Mouse (Mus musculus) MEL (cell line): ENCODE data around the gene Aff4. TPM values are rescaled to one million over a fixed set of nuclear protein-coding genes. Genes with fewer than 3 reads are reported as not detected.

Experiments used
- DNase-seq: peaks from one replicate; pipeline ENCODE4 v3.0.0; 2011; ENCODE audit warnings: low read depth, low spot score
- H3K27ac ChIP-seq: 2 replicates; pipeline ENCODE4 v1.5.1; 2012; ENCODE audit warnings: low read depth, mild to moderate bottlenecking, control low read depth, low read length, moderate library complexity; ENCODE audit not compliant: control insufficient read depth
- H3K27me3 ChIP-seq, 2 experiments: fragments of 150-350 bp in 1 of 2; sonication (generic) in 1 of 2; 2 replicates each; pipeline ENCODE4 v1.6.1; 2012; ENCODE audit warnings: low read length in 2 of 2, mild to moderate bottlenecking in 2 of 2, improper control_type of control experiment in 1 of 2, moderate library complexity in 1 of 2; ENCODE audit not compliant: insufficient read depth in 2 of 2, control insufficient read depth in 1 of 2
- H3K36me3 ChIP-seq, 2 experiments: 2 replicates each; pipeline ENCODE4 v1.6.1; 2012 to 2014; ENCODE audit warnings: low read length in 2 of 2, improper control_type of control experiment in 1 of 2, inconsistent platforms in 1 of 2, mild to moderate bottlenecking in 1 of 2; ENCODE audit not compliant: insufficient read depth in 2 of 2, control insufficient read depth in 1 of 2
- H3K4me1 ChIP-seq, 2 experiments: fragments of 150-350 bp in 1 of 2; sonication (generic) in 1 of 2; 2 replicates each; pipeline ENCODE4 v1.6.1; 2012; ENCODE audit warnings: low read length in 2 of 2, improper control_type of control experiment in 1 of 2, mild to moderate bottlenecking in 1 of 2; ENCODE audit not compliant: insufficient read depth in 2 of 2, control insufficient read depth in 1 of 2
- H3K4me3 ChIP-seq, 2 experiments: fragments of 150-350 bp in 1 of 2; sonication (generic) in 1 of 2; 2 replicates each; pipeline ENCODE4 v1.5.1; 2012; ENCODE audit warnings: low read depth in 2 of 2, low read length in 2 of 2, mild to moderate bottlenecking in 2 of 2, moderate library complexity in 2 of 2, control low read depth in 1 of 2, improper control_type of control experiment in 1 of 2; ENCODE audit not compliant: control insufficient read depth in 1 of 2, insufficient read depth in 1 of 2
- H3K79me2 ChIP-seq: 2 replicates; pipeline ENCODE4 v1.6.1; 2012; ENCODE audit warnings: mild to moderate bottlenecking, low read length, moderate library complexity; ENCODE audit not compliant: control insufficient read depth, poor library complexity, insufficient read depth
- H3K9ac ChIP-seq: 2 replicates; pipeline ENCODE4 v1.6.1; 2012; ENCODE audit warnings: low read depth, mild to moderate bottlenecking, control low read depth, low read length, moderate library complexity; ENCODE audit not compliant: control insufficient read depth, poor library complexity, severe bottlenecking
- H3K9me3 ChIP-seq: fragments of 150-350 bp; sonication (generic); replicated peaks from 2 replicates; pipeline ENCODE4 v1.6.1; 2012; ENCODE audit warnings: mild to moderate bottlenecking, low read length, improper control_type of control experiment, moderate library complexity; ENCODE audit not compliant: insufficient read depth
- BHLHE40 ChIP-seq: IDR thresholded peaks from 2 replicates; pipeline ENCODE4 v1.6.1; 2012; ENCODE audit warnings: low read depth, mild to moderate bottlenecking, inconsistent platforms, low read length, improper control_type of control experiment, borderline replicate concordance
- CHD1 ChIP-seq: IDR thresholded peaks from 2 replicates; pipeline ENCODE4 v1.6.1; 2012; ENCODE audit warnings: low read depth, mild to moderate bottlenecking, inconsistent platforms, low read length, improper control_type of control experiment
- CTCF ChIP-seq, 3 experiments: IDR thresholded peaks in 2 of 3; conservative IDR thresholded peaks in 1 of 3; 2 replicates each; pipeline ENCODE4 v1.5.1; 2011 to 2012; ENCODE audit warnings: low read length in 3 of 3, low read depth in 2 of 3, mild to moderate bottlenecking in 2 of 3, improper control_type of control experiment in 1 of 3, inconsistent platforms in 1 of 3, mixed read lengths in 1 of 3, moderate library complexity in 1 of 3; ENCODE audit not compliant: control insufficient read depth in 1 of 3, insufficient read depth in 1 of 3, poor library complexity in 1 of 3, severe bottlenecking in 1 of 3
- ELF1 ChIP-seq: IDR thresholded peaks from 2 replicates; pipeline ENCODE4 v1.6.1; 2014; ENCODE audit warnings: low read depth, mild to moderate bottlenecking, inconsistent platforms, low read length, improper control_type of control experiment, moderate library complexity
- EP300 ChIP-seq, 2 experiments: IDR thresholded peaks; 2 replicates each; pipeline ENCODE4 v1.6.1; 2011; ENCODE audit warnings: improper control_type of control experiment in 2 of 2, low read length in 2 of 2, low read depth in 1 of 2, mild to moderate bottlenecking in 1 of 2
- JUND ChIP-seq: IDR thresholded peaks from 2 replicates; pipeline ENCODE4 v1.6.1; 2011; ENCODE audit warnings: low read depth, mild to moderate bottlenecking, improper control_type of control experiment, low read length
- KAT2A ChIP-seq: conservative IDR thresholded peaks from 2 replicates; pipeline ENCODE4 v1.6.1; 2012; ENCODE audit warnings: low read depth, low read length, improper control_type of control experiment, inconsistent platforms
- MAX ChIP-seq: IDR thresholded peaks from 2 replicates; pipeline ENCODE4 v1.6.1; 2011; ENCODE audit warnings: low read length, improper control_type of control experiment
- MYC ChIP-seq: IDR thresholded peaks from 2 replicates; pipeline ENCODE4 v1.6.1; 2011; ENCODE audit warnings: low read depth, mild to moderate bottlenecking, low read length, improper control_type of control experiment, moderate library complexity
- NELFE ChIP-seq: IDR thresholded peaks from 2 replicates; pipeline ENCODE4 v1.6.1; 2011; ENCODE audit warnings: low read depth, low read length, improper control_type of control experiment
- NRF1 ChIP-seq: IDR thresholded peaks from 2 replicates; pipeline ENCODE4 v1.6.1; 2014; ENCODE audit warnings: low read depth, mild to moderate bottlenecking, inconsistent platforms, low read length, improper control_type of control experiment, moderate library complexity; ENCODE audit not compliant: poor library complexity, insufficient read depth, severe bottlenecking
- POLR2AphosphoS2 ChIP-seq: IDR thresholded peaks from 2 replicates; pipeline ENCODE4 v1.6.1; 2011; ENCODE audit warnings: low read length, improper control_type of control experiment
- POLR2AphosphoS5 ChIP-seq: IDR thresholded peaks from 2 replicates; pipeline ENCODE4 v1.6.1; 2012; ENCODE audit warnings: low read depth, borderline replicate concordance, mild to moderate bottlenecking, inconsistent platforms, low read length, moderate library complexity, mixed read lengths
- RAD21 ChIP-seq: IDR thresholded peaks from 2 replicates; pipeline ENCODE4 v1.6.1; 2011; ENCODE audit warnings: mild to moderate bottlenecking, low read depth, low read length, improper control_type of control experiment
- TAL1 ChIP-seq: IDR thresholded peaks from 2 replicates; pipeline ENCODE4 v1.6.1; 2012; ENCODE audit warnings: mild to moderate bottlenecking, inconsistent platforms, low read length, moderate library complexity, mixed read lengths
- ZC3H11A ChIP-seq: IDR thresholded peaks from 2 replicates; pipeline ENCODE4 v1.6.1; 2012; ENCODE audit warnings: low read depth, mild to moderate bottlenecking, inconsistent platforms, low read length, improper control_type of control experiment
- polyA plus RNA-seq, 2 experiments: library from polyadenylated mRNA; stranded (reverse) in 1 of 2; unstranded in 1 of 2; fragments of >175 nt in 1 of 2; fragments of >200 nt in 1 of 2; gene quantifications; 2 replicates each; pipeline versions ENCODE4 v1.2.1 to v1.2.4; 2012; ENCODE audit warnings: low replicate concordance in 2 of 2, low read depth in 1 of 2; ENCODE audit not compliant: insufficient read length in 2 of 2, insufficient read depth in 1 of 2, missing spikeins in 1 of 2
- total RNA-seq: library from RNA; depleted of rRNA; stranded (reverse); fragments of 300-350 nt; gene quantifications from 2 replicates; pipeline ENCODE4 v1.2.3, GENCODE M21; 2012

The Aff4 gene
- total and polyA plus RNA-seq, 3 experiments = 29.0 to 268 (median 47.7) TPM

- TF ChIP-seq POLR2AphosphoS5 = no peak
- TF ChIP-seq EP300 (IDR thresholded peaks at IDR 0.05; ENCODE audit: low read depth in 1 of 2, low read length in 2 of 2) = peak; percentile 57 to 68
- TF ChIP-seq JUND = no peak
- TF ChIP-seq MYC = 0 out of 2 replicates have a peak, but pooled peaks have one; percentile 39
- no peak for TF ChIP-seq KAT2A
Measured at GRCm38 (mm10) chr11:53461727-53462126, 111.1 kb downstream of the Aff4 start (continued).

DNA sequence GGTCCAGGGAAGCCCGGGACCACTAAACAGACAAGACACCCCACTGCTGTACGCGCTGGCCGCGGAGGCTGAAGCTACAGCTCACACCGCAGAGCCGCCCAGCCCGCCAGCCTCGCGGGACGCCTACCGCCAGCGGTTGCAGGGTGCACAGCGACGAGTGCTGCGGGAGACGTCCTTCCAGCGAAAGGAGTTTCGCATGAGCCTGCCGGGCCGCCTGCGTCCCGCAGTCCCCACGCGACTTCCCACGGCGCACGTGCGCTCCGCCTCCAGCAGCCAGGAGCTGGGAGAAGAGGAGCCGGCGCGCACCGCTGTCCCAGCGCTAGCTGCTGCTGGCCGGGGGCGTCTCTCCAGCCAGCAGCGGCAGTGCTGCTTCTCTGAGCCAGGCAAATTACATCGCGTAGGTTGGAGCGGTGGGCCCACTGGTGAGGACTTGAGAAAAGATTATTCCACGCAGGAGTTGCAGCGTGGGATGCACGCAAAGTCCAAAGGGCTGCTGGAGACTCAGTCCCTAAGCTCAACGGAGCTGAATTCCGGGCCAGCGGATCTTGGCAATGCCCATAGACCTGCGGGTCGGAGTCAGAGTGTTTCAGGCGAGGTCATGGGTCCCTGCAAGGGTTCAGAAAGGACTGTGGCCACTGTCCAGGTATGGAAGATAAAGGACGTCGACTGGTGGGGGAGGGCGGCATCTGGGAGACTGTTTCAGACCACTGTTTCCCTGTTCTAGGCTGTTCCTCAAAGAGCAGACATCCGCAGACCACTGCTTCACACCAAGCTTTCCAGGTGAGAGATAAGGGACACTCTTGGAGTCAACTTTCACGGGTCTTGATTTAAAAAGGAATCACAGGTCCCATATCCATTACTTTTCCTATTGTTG is 113.2 kb downstream of the Aff4 start:
- H3K4me1 ChIP-seq = peaks cover 6 to 16% of the 10 kb centered on the region in 2 experiments; a peak in 3 of 4 replicates
- H3K4me3 ChIP-seq = no peak overlapping the region
- H3K36me3 ChIP-seq = peaks cover 0 to 8% of the 10 kb centered on the region in 2 experiments; a peak in 1 of 4 replicates
- no peaks in the 10 kb centered on the region for H3K9me3 ChIP-seq
- H3K9ac ChIP-seq = no peak overlapping the region
- no peaks in the 10 kb centered on the region for H3K79me2 ChIP-seq
- no peaks in the 10 kb centered on the region for H3K27me3 ChIP-seq
- H3K27ac ChIP-seq = no peak overlapping the region
- TF ChIP-seq ZC3H11A (no peak), RAD21 (no peak), NRF1 (no peak), NELFE (no peak), POLR2AphosphoS2 (no peak), BHLHE40 (no peak), TAL1 (no peak), MAX (no peak), ELF1 (no peak), CHD1 (no peak), EP300 (IDR thresholded peaks at IDR 0.05; ENCODE audit: low read depth in 1 of 2, low read length in 2 of 2) (no peak)
- no peak for DNase-seq

DNA sequence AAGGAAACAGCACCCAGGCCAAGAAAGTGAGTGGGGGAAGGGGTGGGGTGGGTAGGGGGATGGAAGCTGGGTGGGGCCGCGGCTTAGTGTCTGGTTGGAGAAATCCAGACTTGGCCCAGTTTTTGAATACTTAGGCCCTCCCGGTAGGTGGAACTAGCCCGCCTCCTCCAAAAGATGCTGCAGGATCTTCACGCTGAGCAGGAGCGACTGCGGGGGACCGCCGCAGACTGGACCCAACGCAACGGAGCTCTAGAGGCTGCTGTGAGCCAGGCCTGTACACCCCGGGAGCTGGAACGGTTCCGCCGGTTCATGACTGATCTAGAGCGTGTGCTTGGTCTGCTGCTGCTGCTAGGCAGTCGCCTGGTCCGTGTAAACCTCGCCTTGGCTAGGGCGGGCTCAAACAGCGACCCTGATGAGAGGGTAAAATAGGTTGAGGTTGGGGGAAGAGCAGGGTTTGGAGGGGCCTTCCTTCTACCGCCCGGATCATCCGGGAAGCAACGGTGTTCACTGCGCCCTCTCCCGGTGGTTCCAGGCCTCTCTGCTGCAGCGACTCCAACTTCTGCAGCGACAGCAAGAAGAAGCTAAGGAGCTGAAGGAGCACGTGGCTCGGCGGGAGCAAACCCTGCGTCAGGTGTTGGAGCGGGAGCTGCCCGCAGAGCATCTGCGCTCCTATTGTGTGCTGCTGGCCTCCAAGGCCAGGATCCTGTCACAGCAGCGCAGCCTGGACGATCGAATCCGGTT is 115.8 kb downstream of the Aff4 start:
- peaks cover 6 to 19% of the 10 kb centered on the region in 2 experiments; a peak in 3 of 4 replicates for H3K4me1 ChIP-seq
- no peak overlapping the region for H3K4me3 ChIP-seq
- no peaks in the 10 kb centered on the region for H3K27me3 ChIP-seq
- TF ChIP-seq CTCF (IDR thresholded peaks at IDR 0.05 in 2 of 3, conservative IDR thresholded peaks at IDR 0.05 in 1 of 3; ENCODE audit: control insufficient read depth in 1 of 3, insufficient read depth in 1 of 3, low read depth in 2 of 3, low read length in 3 of 3, poor library complexity in 1 of 3, severe bottlenecking in 1 of 3) (0 out of 6 replicates have a peak, but pooled peaks of 1 of the 3 experiments have one; percentile 16), ZC3H11A (no peak)
- DNase-seq = no peak
- no peak overlapping the region for H3K9ac ChIP-seq
- no peak overlapping the region for H3K27ac ChIP-seq
- H3K79me2 ChIP-seq = no peaks in the 10 kb centered on the region
- H3K36me3 ChIP-seq = peaks cover 0 to 8% of the 10 kb centered on the region in 2 experiments; a peak in 1 of 4 replicates
- no peaks in the 10 kb centered on the region for H3K9me3 ChIP-seq
